Mouse (Mus musculus) forebrain, embryonic 14.5 days (tissue): ENCODE measurements around the gene Kcnma1. TPM values are rescaled to one million over a fixed set of nuclear protein-coding genes. Genes with fewer than 3 reads are reported as not detected.

ENCODE experiments used
- ATAC-seq: fragments of 200-750 bp; cut with Nextera tagmentation; 2 replicates; pipeline ENCODE4 v1.8.0; 2017; ENCODE audit warnings: mild to moderate bottlenecking, moderate library complexity
- DNase-seq: peaks from one replicate; pipeline ENCODE4 v3.0.0-alpha.2; 2015; ENCODE audit warnings: low spot score
- H3K27ac ChIP-seq: fragments of 300-500 bp; sonication (generic); 2 replicates; pipeline ENCODE4 v1.5.1; 2014; ENCODE audit warnings: low read depth, mild to moderate bottlenecking, control low read depth, low read length, moderate library complexity
- H3K27me3 ChIP-seq: fragments of 300-500 bp; sonication (generic); replicated peaks from 2 replicates; pipeline ENCODE4 v1.6.1; 2014; ENCODE audit warnings: low read length, control low read depth, mixed read lengths; ENCODE audit not compliant: control insufficient read depth, insufficient read depth
- H3K36me3 ChIP-seq: fragments of 300-500 bp; sonication (generic); 2 replicates; pipeline ENCODE4 v1.6.1; 2014; ENCODE audit warnings: low read length, control low read depth; ENCODE audit not compliant: control insufficient read depth, insufficient read depth
- H3K4me1 ChIP-seq: fragments of 300-500 bp; sonication (generic); 2 replicates; pipeline ENCODE4 v1.6.1; 2014; ENCODE audit warnings: antibody characterized with exemption, low read length, control low read depth; ENCODE audit not compliant: control insufficient read depth, insufficient read depth
- H3K4me2 ChIP-seq: fragments of 300-500 bp; sonication (generic); 2 replicates; pipeline ENCODE4 v1.6.1; 2014; ENCODE audit warnings: mild to moderate bottlenecking, control low read depth, low read length
- H3K4me3 ChIP-seq: fragments of 300-500 bp; sonication (generic); 2 replicates; pipeline ENCODE4 v1.5.1; 2014; ENCODE audit warnings: low read depth, low read length, control low read depth
- H3K9ac ChIP-seq: fragments of 300-500 bp; sonication (generic); 2 replicates; pipeline ENCODE4 v1.6.1; 2014; ENCODE audit warnings: mild to moderate bottlenecking, low read length, control low read depth, moderate library complexity
- H3K9me3 ChIP-seq: fragments of 300-500 bp; sonication (generic); replicated peaks from 2 replicates; pipeline ENCODE4 v1.6.1; 2016; ENCODE audit warnings: low read length, control low read depth, mixed read lengths; ENCODE audit not compliant: control insufficient read depth
- WGBS: fragments of 180-500 bp; shearing (Covaris S2); extraction: QIAGEN DNeasy Blood & Tissue Kit; methylation state at CpG from one replicate; pipeline ENCODE4 v1.1.7; 2014; 5-methylcytosine and 5-hydroxymethylcytosine counted together
- polyA plus RNA-seq: library from polyadenylated mRNA; unstranded; fragments of >200 nt; fragmentation: Nextera tagmentation; extraction: Ambion mirVana; gene quantifications from 2 replicates; pipeline ENCODE4 v1.2.1, GENCODE M21; 2014

Kcnma1 gene
- polyA plus RNA-seq, 1 experiment from 2014 or later, result 6.6 TPM

DNA sequence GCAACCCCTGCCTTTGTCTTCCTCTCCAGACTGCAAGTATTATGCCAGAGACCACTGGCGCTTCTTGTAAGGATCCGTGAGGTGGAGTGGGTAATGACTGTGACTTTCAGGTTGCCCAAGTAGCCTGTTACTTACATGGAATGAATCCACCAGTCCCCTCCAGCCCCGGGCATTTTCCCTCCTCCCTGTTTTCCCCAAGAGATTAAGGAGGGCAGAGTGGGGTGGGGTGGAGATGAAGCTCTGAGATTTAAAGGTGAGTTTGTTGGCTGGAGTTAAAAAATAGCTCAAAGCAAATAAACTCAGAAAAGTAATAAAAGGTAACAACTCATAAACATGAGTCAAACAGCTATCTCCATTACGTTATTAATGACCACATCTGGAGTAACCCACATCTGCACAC is 624.1 kb downstream of the Kcnma1 start:
- peaks cover 5% of the 10 kb centered on the region; the same call in 1 of the 2 replicates for H3K4me1 ChIP-seq
- no peak overlapping the region for H3K9ac ChIP-seq
- H3K36me3 ChIP-seq, result no peaks in the 10 kb centered on the region
- H3K27ac ChIP-seq, result no peak overlapping the region
- no peak overlapping the region for H3K4me3 ChIP-seq
- DNase-seq (no peak), ATAC-seq (no peak)
- no peak overlapping the region for H3K4me2 ChIP-seq
- no peaks in the 10 kb centered on the region for H3K9me3 ChIP-seq
- 56% methylated on average over 4 of the region's 4 CpGs for WGBS
- H3K27me3 ChIP-seq, result no peaks in the 10 kb centered on the region

GRCm38 (mm10) chr14:23386786-23387185 is 627.5 kb downstream of the Kcnma1 start:
- Histone ChIP-seq H3K27ac (no peak overlapping the region), H3K27me3 (0 out of 2 replicates have a peak, but pooled peaks cover 4% of the 10 kb centered on the region), H3K36me3 (no peaks in the 10 kb centered on the region), H3K4me2 (no peak overlapping the region), H3K4me1 (peaks cover 5% of the 10 kb centered on the region; the same call in 1 of the 2 replicates), H3K9ac (no peak overlapping the region), H3K4me3 (no peak overlapping the region), H3K9me3 (no peaks in the 10 kb centered on the region)
- 99% methylated on average over 3 of the region's 3 CpGs for WGBS
- no peak for ATAC-seq
- DNase-seq, result no peak

DNA sequence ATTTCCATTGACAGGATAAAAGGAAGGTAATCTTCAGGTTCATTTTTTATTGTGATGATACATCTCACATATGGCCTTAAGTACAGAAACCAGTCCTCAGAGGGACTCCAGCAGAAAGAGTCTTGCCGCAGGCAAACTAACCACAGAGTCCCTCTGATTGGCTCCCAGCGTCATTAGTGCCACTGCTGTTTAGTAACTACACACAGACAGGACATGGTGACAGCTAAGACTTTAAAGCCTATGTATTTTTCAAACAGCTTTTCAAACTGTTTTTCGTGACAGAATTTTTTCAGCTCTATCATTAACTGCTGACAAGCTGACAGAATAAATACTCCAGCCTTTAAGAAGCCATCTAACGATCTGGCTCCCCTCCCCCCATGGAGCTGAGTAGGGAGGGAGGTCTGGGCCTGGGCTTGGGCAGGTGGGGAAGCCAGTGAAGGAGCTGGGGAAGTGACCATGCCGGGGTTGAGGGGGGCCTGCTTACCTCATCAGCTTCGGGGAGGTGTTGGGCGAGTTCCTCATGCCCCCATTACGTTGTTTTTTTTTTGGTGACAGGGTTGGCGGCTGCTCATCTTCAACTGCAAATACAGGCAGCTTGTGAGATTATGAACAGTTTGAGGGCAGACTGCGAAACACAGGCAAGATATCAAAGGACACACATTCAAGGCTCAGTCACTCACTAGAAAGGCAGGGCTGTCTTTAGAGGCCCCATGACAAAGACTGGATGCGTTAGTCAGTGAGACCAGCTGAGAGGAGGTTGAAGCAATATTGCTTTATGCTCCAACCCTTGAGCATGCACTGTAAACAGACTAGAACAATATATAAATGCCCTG is 628.3 kb downstream of the Kcnma1 start:
- Histone ChIP-seq H3K27me3 (0 out of 2 replicates have a peak, but pooled peaks cover 4% of the 10 kb centered on the region), H3K9me3 (no peaks in the 10 kb centered on the region), H3K27ac (no peak overlapping the region), H3K9ac (no peak overlapping the region), H3K4me2 (no peak overlapping the region), H3K4me1 (peaks cover 5% of the 10 kb centered on the region; the same call in 1 of the 2 replicates), H3K4me3 (no peak overlapping the region), H3K36me3 (no peaks in the 10 kb centered on the region)
- WGBS, result 24% methylated on average over 11 of the region's 11 CpGs
- DNase-seq, result peak; percentile 71
- peak; percentile 75 for ATAC-seq

GRCm38 (mm10) chr14:23378351-23379087 is 635.8 kb downstream of the Kcnma1 start:
- Histone ChIP-seq H3K9me3 (no peaks in the 10 kb centered on the region), H3K4me3 (no peak overlapping the region), H3K4me1 (peaks cover 10% of the 10 kb centered on the region), H3K36me3 (no peaks in the 10 kb centered on the region), H3K4me2 (no peak overlapping the region), H3K27me3 (peaks cover 6% of the 10 kb centered on the region; the same call in 1 of the 2 replicates), H3K27ac (no peak overlapping the region), H3K9ac (no peak overlapping the region)
- peak; percentile 68 for DNase-seq
- 6% methylated on average over 6 of the region's 6 CpGs for WGBS
- ATAC-seq, result peak; percentile 68; the same call in 1 of the 2 replicates

DNA sequence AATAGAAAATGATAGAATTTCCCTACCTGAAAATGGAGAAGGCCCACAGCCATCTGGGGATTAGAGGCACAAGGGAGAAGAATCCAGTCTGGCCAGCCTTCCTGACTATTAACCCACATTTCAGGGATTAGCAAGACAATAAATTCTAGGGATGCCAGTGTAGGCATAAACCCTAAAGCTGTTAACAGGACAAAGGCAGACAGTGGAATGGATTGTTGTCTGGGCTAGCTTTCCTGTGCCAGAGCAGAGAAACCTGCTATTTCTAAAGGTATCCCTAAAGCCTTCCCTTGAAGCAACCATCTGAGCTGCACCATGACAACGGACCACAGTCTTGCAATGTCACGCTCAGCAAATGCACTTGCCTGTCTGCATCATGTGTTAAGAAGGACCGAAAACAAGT is 642.3 kb downstream of the Kcnma1 start:
- Histone ChIP-seq H3K36me3 (no peaks in the 10 kb centered on the region), H3K27ac (no peak overlapping the region), H3K4me2 (no peak overlapping the region), H3K9me3 (no peaks in the 10 kb centered on the region), H3K4me3 (no peak overlapping the region), H3K9ac (no peak overlapping the region), H3K4me1 (no peaks in the 10 kb centered on the region), H3K27me3 (no peaks in the 10 kb centered on the region; the same call in 1 of the 2 replicates)
- 51% methylated on average over 3 of the region's 3 CpGs for WGBS
- DNase-seq (no peak), ATAC-seq (no peak)

DNA sequence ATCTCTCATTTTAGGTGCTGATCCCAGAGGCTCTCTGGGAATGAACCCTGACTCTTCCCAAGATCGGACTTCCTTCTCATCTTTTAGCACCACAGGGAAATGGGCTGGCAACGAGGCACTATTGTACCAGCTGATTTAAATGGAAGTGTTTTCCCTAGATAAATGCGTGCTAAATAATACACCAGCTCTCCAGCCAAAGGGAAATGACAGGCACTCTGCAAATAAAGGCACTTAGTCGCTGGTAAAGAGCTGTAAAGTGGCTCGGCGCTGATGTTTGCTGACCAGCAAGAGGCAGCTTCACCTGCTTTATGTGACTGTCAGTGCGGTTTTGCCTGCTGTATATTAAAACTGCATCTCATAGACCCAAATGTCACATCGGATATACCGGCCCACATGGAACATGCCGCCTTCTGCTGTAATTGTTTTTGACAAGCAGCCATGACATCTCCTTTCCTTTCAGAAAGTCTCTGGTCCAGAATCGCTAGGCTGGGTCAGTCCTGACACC is 653.7 kb downstream of the Kcnma1 start:
- Histone ChIP-seq H3K9ac (no peak overlapping the region), H3K4me1 (no peaks in the 10 kb centered on the region), H3K9me3 (no peaks in the 10 kb centered on the region), H3K4me2 (no peak overlapping the region), H3K36me3 (no peaks in the 10 kb centered on the region), H3K27me3 (no peaks in the 10 kb centered on the region), H3K4me3 (no peak overlapping the region), H3K27ac (no peak overlapping the region)
- ATAC-seq (no peak), DNase-seq (peak; percentile 41)
- 60% methylated on average over 11 of the region's 11 CpGs for whole genome bisulfite sequencing

- no peak overlapping the region for H3K4me2 ChIP-seq
- H3K9ac ChIP-seq, result no peak overlapping the region
- no peaks in the 10 kb centered on the region for H3K4me1 ChIP-seq
- no peak for DNase-seq
- no peak for ATAC-seq
- H3K27ac ChIP-seq, result no peak overlapping the region
- H3K4me3 ChIP-seq, result no peak overlapping the region
- no peaks in the 10 kb centered on the region for H3K27me3 ChIP-seq
- no peaks in the 10 kb centered on the region for H3K36me3 ChIP-seq
- H3K9me3 ChIP-seq, result no peaks in the 10 kb centered on the region
- WGBS, result 96% methylated on average over 6 of the region's 6 CpGs
Observed at GRCm38 (mm10) chr14:23358776-23359175, 655.5 kb downstream of the Kcnma1 start.

GRCm38 (mm10) chr14:23357529-23358278 is 656.6 kb downstream of the Kcnma1 start:
- no peaks in the 10 kb centered on the region for H3K9me3 ChIP-seq
- no peak overlapping the region for H3K9ac ChIP-seq
- H3K27me3 ChIP-seq, result no peaks in the 10 kb centered on the region
- WGBS, result 93% methylated on average over 8 of the region's 8 CpGs
- no peak overlapping the region for H3K27ac ChIP-seq
- no peaks in the 10 kb centered on the region for H3K4me1 ChIP-seq
- no peak overlapping the region for H3K4me2 ChIP-seq
- no peak overlapping the region for H3K4me3 ChIP-seq
- H3K36me3 ChIP-seq, result no peaks in the 10 kb centered on the region
- ATAC-seq, result no peak
- no peak for DNase-seq
